In the genomic region with DNA sequence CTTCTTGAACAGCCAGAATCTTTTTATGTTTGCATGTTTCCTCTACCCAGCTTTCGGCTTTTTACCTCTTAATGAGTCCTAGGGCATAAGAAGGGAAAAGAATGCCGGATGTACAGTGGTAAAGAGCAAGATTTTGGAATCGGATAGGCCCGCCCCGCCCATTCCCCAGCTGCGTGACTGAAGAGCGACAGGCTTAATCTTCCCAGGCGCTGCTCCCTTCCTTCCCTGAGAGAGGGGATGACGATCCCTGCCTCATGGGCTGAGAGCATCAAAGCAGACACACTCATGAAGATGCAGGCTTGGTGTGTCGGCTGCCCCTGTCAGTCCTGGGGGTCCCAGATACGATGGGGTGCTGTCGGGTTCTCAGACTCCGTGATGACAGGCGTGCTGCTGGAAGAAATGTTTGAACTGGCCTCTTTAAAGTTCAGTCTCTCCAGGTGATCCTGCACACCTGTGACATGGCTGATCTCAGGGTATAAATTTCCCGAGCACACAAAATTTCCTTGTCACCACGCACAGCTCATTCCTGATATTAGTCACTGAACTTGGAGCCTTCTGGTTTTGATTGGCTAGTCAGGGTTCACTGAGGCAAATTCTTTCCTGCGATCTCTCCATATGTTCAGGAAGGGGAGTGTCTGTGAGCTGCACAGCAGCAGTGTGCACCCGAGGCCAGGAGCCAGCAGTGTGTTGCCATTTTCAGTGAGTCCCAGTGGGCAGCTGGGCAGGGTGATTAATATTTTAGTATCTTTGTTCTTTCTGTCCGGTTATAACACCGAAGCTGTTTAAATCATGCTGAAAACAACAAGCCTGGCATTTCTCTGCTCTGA, we compare ENCODE assay signal across 12 mouse cellular contexts.
A peak's percentile ranks its signal among the peaks of the same experiment; 100 is the strongest.
DNase-seq lines count a peak whose midpoint lies in the region; ATAC-seq and TF ChIP-seq lines count a peak whose summit lies in the region.
"Had no signal": no experiment of that assay in that cellular context is flagged by ENCODE, and none has a peak within 500 bp of the region (broad histone marks: within the 10 kb centered on the region; RNA-seq: fewer than 3 reads in every experiment).

No protein-coding gene starts in this region.

- H3K27ac ChIP-seq in kidney, postnatal 0 days: no peak overlapping the region
- no peak overlapping the region for H3K27ac ChIP-seq in neural tube, embryonic 12.5 days
- 0 out of 2 replicates have a peak overlapping the region, but pooled peaks have one; percentile 23 for H3K27ac ChIP-seq in embryonic fibroblast, embryonic 13.5 days (ENCODE audit: insufficient read depth, low read length)
- H3K27ac ChIP-seq: liver, embryonic 13.5 days had no signal

- H3K4me2 ChIP-seq in kidney, postnatal 0 days (ENCODE audit: low read length): no peak overlapping the region
- peak overlapping the region; percentile 22 for H3K4me2 ChIP-seq in neural tube, embryonic 12.5 days (replicated peaks)
- H3K4me2 ChIP-seq: liver, embryonic 13.5 days had no signal

- H3K27me3 ChIP-seq in kidney, postnatal 0 days (ENCODE audit: insufficient read depth, low read length): no peaks in the 10 kb centered on the region
- H3K27me3 ChIP-seq in neural tube, embryonic 12.5 days (replicated peaks): no peaks in the 10 kb centered on the region
- H3K27me3 ChIP-seq: liver, embryonic 13.5 days had no signal

- TF ChIP-seq POLR2A in embryonic fibroblast, embryonic 13.5 days (IDR thresholded peaks at IDR 0.05; ENCODE audit: low read depth, low read length): no peak

- H3K9ac ChIP-seq in kidney, postnatal 0 days (ENCODE audit: low read depth, low read length): no peak overlapping the region
- H3K9ac ChIP-seq in neural tube, embryonic 12.5 days: no peak overlapping the region
- H3K9ac ChIP-seq: liver, embryonic 13.5 days had no signal

- no peak overlapping the region for H3K4me3 ChIP-seq in kidney, postnatal 0 days (replicated peaks; ENCODE audit: low read depth, low read length)
- H3K4me3 ChIP-seq in neural tube, embryonic 12.5 days: no peak overlapping the region
- H3K4me3 ChIP-seq in embryonic fibroblast, embryonic 13.5 days (ENCODE audit: insufficient read depth, low read length): no peak overlapping the region
- H3K4me3 ChIP-seq: liver, embryonic 13.5 days had no signal

- H3K9me3 ChIP-seq in kidney, postnatal 0 days (replicated peaks; ENCODE audit: low read length): no peaks in the 10 kb centered on the region
- H3K9me3 ChIP-seq in neural tube, embryonic 12.5 days: no peaks in the 10 kb centered on the region
- H3K9me3 ChIP-seq: liver, embryonic 13.5 days had no signal

- ATAC-seq in kidney, postnatal 0 days (replicated peaks; ENCODE audit: low FRiP score, low read depth): no peak
- no peak for ATAC-seq in neural tube, embryonic 12.5 days (ENCODE audit: low FRiP score, low read depth)
- ATAC-seq in CD4-positive, CD25-positive, alpha-beta regulatory T cell, adult 4 months: no peak
- ATAC-seq: inflammation-experienced regulatory T-cells, adult 6 months had no signal

- WGBS in kidney, postnatal 0 days: 49% methylated on average over 20 of the region's 20 CpGs
- 66% methylated on average over 20 of the region's 20 CpGs for WGBS in neural tube, embryonic 12.5 days

- DNase-seq in kidney, postnatal 0 days (ENCODE audit: low spot score): peak; percentile 40
- DNase-seq in kidney, adult 9 months: no peak
- no peak for DNase-seq in neural tube, embryonic 10.5 days (ENCODE audit: extremely low spot score, low spot score)
- DNase-seq in retina, embryonic 14.5 days (ENCODE audit: low spot score): peak; percentile 37
- DNase-seq in gastrocnemius, postnatal 14 days: no peak
- DNase-seq: kidney, postnatal 4 days; liver, embryonic 13.5 days; spleen, adult 18-20 months had no signal

- no peaks in the 10 kb centered on the region for H3K36me3 ChIP-seq in kidney, postnatal 0 days (ENCODE audit: insufficient read depth, low read length)
- H3K36me3 ChIP-seq in neural tube, embryonic 12.5 days: no peaks in the 10 kb centered on the region
- H3K36me3 ChIP-seq: liver, embryonic 13.5 days had no signal

- intact Hi-C loops in gastrocnemius, postnatal 14 days (cut with DNase I; ENCODE audit: low total_unique reads): no loop called here

- H3K4me1 ChIP-seq in kidney, postnatal 0 days (replicated peaks; ENCODE audit: insufficient read depth, low read length): 0 out of 2 replicates have a peak, but pooled peaks cover 4% of the 10 kb centered on the region
- peaks cover 12% of the 10 kb centered on the region for H3K4me1 ChIP-seq in neural tube, embryonic 12.5 days
- peaks cover 20% of the 10 kb centered on the region for H3K4me1 ChIP-seq in embryonic fibroblast, embryonic 13.5 days (ENCODE audit: control insufficient read depth, insufficient read depth, low read length)
- H3K4me1 ChIP-seq: liver, embryonic 13.5 days had no signal

- no peak for TF ChIP-seq CTCF in kidney, postnatal 0 days (IDR thresholded peaks at IDR 0.05; ENCODE audit: low read depth)
- no peak for TF ChIP-seq CTCF in embryonic fibroblast, embryonic 13.5 days (IDR thresholded peaks at IDR 0.05; ENCODE audit: borderline replicate concordance, insufficient read depth, low read length)

Comparison
In these comparisons a context has a peak if more than half of its experiments do, and no peak if none do; other contexts are left out.
1. DNase-seq: peak in kidney, postnatal 0 days (single experiment) and retina, embryonic 14.5 days (single experiment); none in kidney, adult 9 months (single experiment), neural tube, embryonic 10.5 days (single experiment) and gastrocnemius, postnatal 14 days (single experiment).